Mouse (Mus musculus) thymus, adult 2 months (tissue): Measurements from ENCODE around the gene Tshz2. TPM values are rescaled to one million over a fixed set of nuclear protein-coding genes. Genes with fewer than 3 reads are reported as not detected.

Experiments
- DNase-seq: peaks from one replicate; pipeline ENCODE4 v3.0.0; 2021
- H3K27ac ChIP-seq: fragments of 200-500 bp; 2 replicates; pipeline ENCODE4 v1.5.1; 2012; ENCODE audit warnings: low read length, control low read depth; ENCODE audit not compliant: control insufficient read depth, insufficient read depth
- H3K27me3 ChIP-seq: fragments of 200-500 bp; 2 replicates; pipeline ENCODE4 v1.6.1; 2012; ENCODE audit warnings: mild to moderate bottlenecking, low read length, moderate library complexity, mixed read lengths; ENCODE audit not compliant: control insufficient read depth, insufficient read depth
- H3K36me3 ChIP-seq: fragments of 200-500 bp; 2 replicates; pipeline ENCODE4 v1.6.1; 2012; ENCODE audit warnings: mild to moderate bottlenecking, low read length, moderate library complexity; ENCODE audit not compliant: control insufficient read depth, insufficient read depth
- H3K4me1 ChIP-seq: fragments of 200-500 bp; replicated peaks from 2 replicates; pipeline ENCODE4 v1.6.1; 2012; ENCODE audit warnings: low read length; ENCODE audit not compliant: control insufficient read depth, insufficient read depth
- H3K4me3 ChIP-seq: fragments of 200-500 bp; 2 replicates; pipeline ENCODE4 v1.5.1; 2012; ENCODE audit warnings: mild to moderate bottlenecking, low read length, control low read depth, moderate library complexity; ENCODE audit not compliant: control insufficient read depth, insufficient read depth
- CTCF ChIP-seq: fragments of 200-500 bp; IDR thresholded peaks from 2 replicates; pipeline ENCODE4 v1.5.1; 2012; ENCODE audit warnings: mild to moderate bottlenecking, control low read depth, low read length, moderate library complexity, borderline replicate concordance; ENCODE audit not compliant: control insufficient read depth, poor library complexity, insufficient read depth; ENCODE audit errors: extremely low read depth
- POLR2A ChIP-seq: fragments of 200-500 bp; IDR thresholded peaks from 2 replicates; pipeline ENCODE4 v1.6.1; 2012; ENCODE audit warnings: mild to moderate bottlenecking, low read length, control low read depth, moderate library complexity; ENCODE audit not compliant: control insufficient read depth, poor library complexity, insufficient read depth; ENCODE audit errors: extremely low read depth
- WGBS: fragments of 180-500 bp; shearing (Covaris S2); methylation state at CpG from one replicate; pipeline ENCODE4 v1.1.7; 2018; 5-methylcytosine and 5-hydroxymethylcytosine counted together
- polyA plus RNA-seq: library from polyadenylated mRNA; depleted of rRNA; stranded (reverse); fragments of >200 nt; gene quantifications from 2 replicates; pipeline ENCODE4 v1.2.3, GENCODE M21; 2012

Gene Tshz2
- polyA plus RNA-seq, 1 experiment: 2.5 TPM

DNA sequence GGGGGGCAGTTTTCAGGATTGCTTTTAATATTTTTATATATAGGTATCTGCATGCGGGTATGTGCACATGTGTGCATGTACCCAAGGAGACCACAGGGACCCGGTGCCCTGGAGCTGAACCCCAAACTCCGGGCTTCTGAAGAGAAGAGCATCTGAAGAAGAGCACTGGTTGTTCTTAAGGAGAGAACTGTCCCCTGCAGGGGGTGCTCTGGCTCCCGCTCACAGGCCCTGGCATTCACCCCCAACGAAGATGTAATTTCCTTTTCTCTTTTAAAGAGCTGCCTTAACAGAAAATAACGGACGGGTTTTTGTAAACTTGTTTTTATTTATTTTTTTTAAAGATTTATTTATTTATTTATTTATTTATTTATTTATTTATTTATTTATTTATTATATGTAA, 469.1 kb downstream of the Tshz2 start:
- no peak for DNase-seq
- Histone ChIP-seq H3K4me1 (peaks cover 10% of the 10 kb centered on the region), H3K4me3 (no peak overlapping the region), H3K36me3 (no peaks in the 10 kb centered on the region), H3K27ac (no peak overlapping the region), H3K27me3 (no peaks in the 10 kb centered on the region)
- TF ChIP-seq POLR2A (no peak), CTCF (no peak)
- 61% methylated on average over 7 of the region's 7 CpGs for WGBS

DNA sequence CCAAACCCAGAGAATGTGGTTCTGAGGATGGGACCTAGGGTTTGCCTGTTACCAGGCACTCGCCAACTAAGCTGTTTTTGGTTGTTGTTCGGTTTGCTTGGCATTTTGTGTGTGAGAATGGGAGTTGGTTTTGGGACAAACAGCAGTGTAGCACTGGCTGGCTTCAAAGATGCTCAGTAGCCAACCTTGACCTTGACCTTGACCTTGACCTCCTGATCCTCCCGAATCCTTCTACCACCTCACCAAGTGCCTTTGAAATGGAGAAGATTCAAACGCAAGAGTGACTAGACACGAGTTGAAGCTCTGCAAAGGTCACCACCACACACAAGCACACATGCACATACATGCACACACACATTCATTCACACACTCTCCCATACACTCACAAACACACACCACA, 470.5 kb downstream of the Tshz2 start:
- no peaks in the 10 kb centered on the region for H3K27me3 ChIP-seq
- H3K36me3 ChIP-seq: no peaks in the 10 kb centered on the region
- no peak for DNase-seq
- TF ChIP-seq CTCF (no peak), POLR2A (no peak)
- 92% methylated on average over 5 of the region's 5 CpGs for WGBS
- H3K4me1 ChIP-seq: peaks cover 10% of the 10 kb centered on the region
- H3K4me3 ChIP-seq: no peak overlapping the region
- H3K27ac ChIP-seq: no peak overlapping the region

DNA sequence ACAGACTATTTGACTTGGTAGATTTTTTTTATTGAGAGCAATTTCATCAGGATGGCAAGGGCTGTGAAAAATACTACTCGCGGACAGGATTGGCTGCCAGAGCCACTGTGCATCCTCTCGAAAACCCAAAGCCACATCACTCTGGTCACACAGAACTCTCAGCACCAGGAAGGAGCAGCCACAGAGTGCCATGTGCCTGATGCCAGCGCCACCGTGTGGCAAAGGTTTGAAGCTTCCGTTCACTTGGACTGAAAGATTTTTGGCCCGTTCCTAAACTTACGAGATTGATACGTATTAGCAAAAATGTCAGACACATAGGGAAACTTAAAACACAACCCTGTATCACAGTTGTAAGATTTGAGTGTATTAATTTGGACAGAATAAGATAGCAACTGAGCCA, 471.0 kb downstream of the Tshz2 start:
- H3K27me3 ChIP-seq: no peaks in the 10 kb centered on the region
- TF ChIP-seq POLR2A (no peak), CTCF (peak; percentile 80; the same call in 1 of the 2 replicates)
- peaks cover 2% of the 10 kb centered on the region; the same call in 1 of the 2 replicates for H3K36me3 ChIP-seq
- no peak overlapping the region for H3K4me3 ChIP-seq
- WGBS: 16% methylated on average over 9 of the region's 9 CpGs
- no peak overlapping the region for H3K27ac ChIP-seq
- DNase-seq: peak; percentile 69
- H3K4me1 ChIP-seq: peaks cover 10% of the 10 kb centered on the region

DNA sequence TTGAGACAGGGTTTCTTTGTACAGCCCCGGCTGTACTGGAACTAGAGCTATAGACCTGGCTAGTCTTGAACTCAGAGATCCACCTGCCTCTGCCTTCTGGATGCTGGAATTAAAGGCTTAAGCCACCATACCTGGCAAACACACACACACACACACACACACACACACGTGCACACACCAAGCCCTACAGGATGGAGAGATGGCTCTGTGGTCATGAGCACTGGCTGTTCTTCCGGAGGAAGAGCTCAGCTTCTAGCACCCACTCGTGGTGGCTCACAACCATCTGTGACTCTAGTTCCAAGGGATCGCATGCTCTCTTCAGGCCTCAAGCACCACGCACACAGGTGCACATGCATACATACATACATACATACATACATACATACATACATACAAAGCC, 471.6 kb downstream of the Tshz2 start:
- Histone ChIP-seq H3K27me3 (no peaks in the 10 kb centered on the region), H3K27ac (no peak overlapping the region), H3K4me3 (no peak overlapping the region), H3K4me1 (peaks cover 10% of the 10 kb centered on the region), H3K36me3 (peaks cover 8% of the 10 kb centered on the region)
- DNase-seq: no peak
- 35% methylated on average over 6 of the region's 6 CpGs for WGBS
- TF ChIP-seq CTCF (no peak), POLR2A (no peak)

DNA sequence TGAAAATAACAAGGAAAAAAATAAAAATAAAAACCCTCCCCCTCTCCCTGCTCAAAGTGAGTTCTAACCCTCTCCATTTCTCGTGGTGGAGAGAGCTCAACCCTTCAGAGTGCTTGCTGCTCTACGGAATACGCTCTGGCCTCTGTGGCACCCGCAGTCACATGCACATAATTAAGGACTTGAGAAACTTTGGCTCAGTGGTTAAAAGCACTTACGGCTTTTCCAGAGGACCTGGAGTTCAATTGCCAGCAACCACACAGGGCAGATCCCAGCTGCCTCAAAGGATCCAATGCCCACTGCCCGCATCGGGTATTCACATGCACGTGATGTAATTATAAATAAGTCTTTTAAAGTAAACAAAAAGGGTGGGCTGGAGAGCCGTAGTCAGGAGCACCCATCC, 473.2 kb downstream of the Tshz2 start:
- Histone ChIP-seq H3K4me3 (no peak overlapping the region), H3K36me3 (peaks cover 24% of the 10 kb centered on the region), H3K4me1 (peaks cover 10% of the 10 kb centered on the region), H3K27me3 (no peaks in the 10 kb centered on the region), H3K27ac (no peak overlapping the region)
- DNase-seq: no peak
- WGBS: 95% methylated on average over 9 of the region's 9 CpGs
- TF ChIP-seq POLR2A (no peak), CTCF (no peak)

DNA sequence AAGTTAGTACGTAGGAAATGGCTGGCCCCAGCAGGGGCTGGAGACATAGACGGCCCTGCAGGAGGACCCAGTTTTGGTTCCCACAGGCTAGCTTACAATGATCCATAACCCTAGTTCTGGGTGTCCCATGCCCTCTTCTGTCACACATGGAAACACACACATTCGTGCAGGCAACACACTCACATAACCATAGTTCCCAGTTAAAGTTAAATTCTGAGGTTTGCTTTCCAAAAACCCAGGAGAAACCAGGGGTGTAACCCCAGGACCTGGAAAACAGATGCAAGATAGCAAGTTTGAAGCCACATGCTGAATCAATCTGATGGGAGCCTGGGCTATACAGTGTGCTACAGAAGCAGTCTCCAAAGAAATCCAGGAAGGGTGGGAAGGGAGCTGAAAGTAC, 475.0 kb downstream of the Tshz2 start:
- H3K4me1 ChIP-seq: peaks cover 10% of the 10 kb centered on the region
- no peak overlapping the region for H3K4me3 ChIP-seq
- WGBS: 61% methylated on average over 3 of the region's 3 CpGs
- no peaks in the 10 kb centered on the region for H3K27me3 ChIP-seq
- DNase-seq: no peak
- no peak overlapping the region for H3K27ac ChIP-seq
- peaks cover 35% of the 10 kb centered on the region for H3K36me3 ChIP-seq
- no peak for TF ChIP-seq CTCF
- TF ChIP-seq POLR2A: no peak

DNA sequence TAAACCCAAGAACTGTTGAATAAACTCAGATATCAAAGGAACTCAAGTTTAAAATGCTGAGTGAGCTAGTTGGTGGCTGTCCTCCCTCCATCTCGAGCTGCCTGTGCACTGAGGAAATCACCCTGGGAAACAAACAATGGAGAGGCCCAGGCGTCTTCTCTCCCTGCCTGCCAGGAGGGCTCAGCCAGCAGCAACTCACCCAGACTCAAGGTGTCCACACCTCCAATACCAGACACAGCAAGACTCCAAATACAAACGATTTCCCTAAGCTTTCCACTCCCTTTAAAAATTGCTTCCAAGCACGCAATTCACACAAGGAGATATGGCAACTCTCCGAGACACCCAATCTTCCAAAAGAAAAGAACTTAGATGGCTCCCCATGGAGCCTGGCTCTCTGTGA, 476.7 kb downstream of the Tshz2 start:
- no peak overlapping the region for H3K27ac ChIP-seq
- H3K4me1 ChIP-seq: peaks cover 5% of the 10 kb centered on the region
- H3K27me3 ChIP-seq: no peaks in the 10 kb centered on the region
- H3K36me3 ChIP-seq: peaks cover 52% of the 10 kb centered on the region
- no peak for DNase-seq
- TF ChIP-seq CTCF: no peak
- TF ChIP-seq POLR2A: no peak
- no peak overlapping the region for H3K4me3 ChIP-seq
- 85% methylated on average over 5 of the region's 5 CpGs for WGBS
